Mouse (Mus musculus) intestine, embryonic 16.5 days (tissue): Measurements from ENCODE around the gene Atxn7l2. TPM values are rescaled to one million over a fixed set of nuclear protein-coding genes. Genes with fewer than 3 reads are reported as not detected.
"Not testable (repeated sequence)": the region's sequence is repeated elsewhere in the genome, so short reads cannot be mapped to it uniquely, and the experiment has no call there.

Experiments
- ATAC-seq: fragments of 200-750 bp; cut with Nextera tagmentation; 2 replicates; pipeline ENCODE4 v1.8.0; 2017; ENCODE audit warnings: moderate TSS enrichment, moderate library complexity
- H3K27ac ChIP-seq: fragments of 300-500 bp; sonication (generic); 2 replicates; pipeline ENCODE4 v1.5.1; 2014; ENCODE audit warnings: mild to moderate bottlenecking, low read length
- H3K27me3 ChIP-seq: fragments of 300-500 bp; sonication (generic); replicated peaks from 2 replicates; pipeline ENCODE4 v1.6.1; 2014; ENCODE audit warnings: low read length, control low read depth, mixed read lengths; ENCODE audit not compliant: control insufficient read depth, insufficient read depth
- H3K36me3 ChIP-seq: fragments of 300-500 bp; sonication (generic); 2 replicates; pipeline ENCODE4 v1.6.1; 2014; ENCODE audit warnings: low read length, control low read depth; ENCODE audit not compliant: control insufficient read depth, insufficient read depth
- H3K4me1 ChIP-seq: fragments of 300-500 bp; sonication (generic); 2 replicates; pipeline ENCODE4 v1.6.1; 2014; ENCODE audit warnings: low read length, control low read depth, mixed read lengths; ENCODE audit not compliant: control insufficient read depth, insufficient read depth
- H3K4me2 ChIP-seq: fragments of 300-500 bp; sonication (generic); 2 replicates; pipeline ENCODE4 v1.6.1; 2014; ENCODE audit warnings: low read depth, low read length, control low read depth
- H3K4me3 ChIP-seq: fragments of 300-500 bp; sonication (generic); 2 replicates; pipeline ENCODE4 v1.5.1; 2014; ENCODE audit warnings: mild to moderate bottlenecking, low read length
- H3K9ac ChIP-seq: fragments of 300-500 bp; sonication (generic); 2 replicates; pipeline ENCODE4 v1.6.1; 2014; ENCODE audit warnings: low read depth, low read length
- H3K9me3 ChIP-seq: fragments of 300-500 bp; sonication (generic); 2 replicates; pipeline ENCODE4 v1.6.1; 2016; ENCODE audit warnings: low read length, control low read depth; ENCODE audit not compliant: control insufficient read depth
- WGBS: fragments of 180-500 bp; shearing (Covaris S2); extraction: QIAGEN DNeasy Blood & Tissue Kit; methylation state at CpG from one replicate; pipeline ENCODE4 v1.1.7; 2014; 5-methylcytosine and 5-hydroxymethylcytosine counted together
- polyA plus RNA-seq: library from polyadenylated mRNA; unstranded; fragments of >200 nt; fragmentation: Nextera tagmentation; extraction: Ambion mirVana; gene quantifications from 2 replicates; pipeline ENCODE4 v1.2.1, GENCODE M21; 2015

Atxn7l2 gene
- polyA plus RNA-seq: 9.7 and 10.5 TPM in 2 replicates

DNA sequence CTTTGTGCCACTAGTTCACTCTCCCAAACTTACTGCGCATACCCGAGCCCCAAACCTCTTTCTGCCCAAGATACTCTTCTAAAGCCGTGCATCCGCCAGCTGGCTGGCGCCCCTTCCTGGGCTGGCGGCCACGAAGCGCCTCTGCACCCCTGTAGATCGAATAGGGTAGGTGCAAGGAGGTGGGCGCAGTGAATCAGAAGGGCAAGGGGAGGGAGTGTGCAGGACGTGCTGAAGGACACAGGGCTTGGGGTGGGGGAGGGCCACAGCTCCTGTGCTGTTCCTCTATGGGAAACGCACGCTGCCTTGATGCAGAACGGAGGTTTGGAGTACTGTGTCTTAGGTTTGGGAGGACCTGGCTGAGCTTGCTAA is at the start of gene Atxn7l2:
TSS of gene Atxn7l2 (minus strand) at position 164 of the 369 bp plus-strand sequence.
- peak; percentile 76 for ATAC-seq
- Histone ChIP-seq H3K36me3 (peaks cover 2% of the 10 kb centered on the region; the same call in 1 of the 2 replicates), H3K27me3 (no peaks in the 10 kb centered on the region), H3K4me2 (peak within 1 kb of the TSS; percentile 89), H3K27ac (peak within 1 kb of the TSS; percentile 80), H3K9ac (peak within 1 kb of the TSS; percentile 78), H3K4me1 (peaks cover 18% of the 10 kb centered on the region), H3K9me3 (no peaks in the 10 kb centered on the region), H3K4me3 (peak within 1 kb of the TSS; percentile 65)
- under 1% methylated on average over 14 of the region's 14 CpGs for WGBS

GRCm38 (mm10) chr3:108259319-108259718 is 48.6 kb upstream of the Atxn7l2 start:
- Histone ChIP-seq H3K9ac (no peak overlapping the region), H3K27ac (no peak overlapping the region), H3K4me1 (peaks cover 8% of the 10 kb centered on the region), H3K4me3 (no peak overlapping the region), H3K27me3 (no peaks in the 10 kb centered on the region), H3K9me3 (no peaks in the 10 kb centered on the region), H3K36me3 (0 out of 2 replicates have a peak, but pooled peaks cover 7% of the 10 kb centered on the region), H3K4me2 (no peak overlapping the region)
- WGBS: 71% methylated on average over 3 of the region's 3 CpGs
- no peak for ATAC-seq

- Histone ChIP-seq H3K4me3 (peak overlapping the region; percentile 97), H3K9ac (peak overlapping the region; percentile 93), H3K36me3 (0 out of 2 replicates have a peak, but pooled peaks cover 4% of the 10 kb centered on the region), H3K27ac (no peak overlapping the region), H3K9me3 (no peaks in the 10 kb centered on the region), H3K4me1 (peaks cover 8% of the 10 kb centered on the region), H3K27me3 (no peaks in the 10 kb centered on the region), H3K4me2 (peak overlapping the region; percentile 81)
- WGBS: 67% methylated on average over 3 of the region's 3 CpGs
- no peak for ATAC-seq
Measured at GRCm38 (mm10) chr3:108257831-108258500, 47.2 kb upstream of the Atxn7l2 start.

DNA sequence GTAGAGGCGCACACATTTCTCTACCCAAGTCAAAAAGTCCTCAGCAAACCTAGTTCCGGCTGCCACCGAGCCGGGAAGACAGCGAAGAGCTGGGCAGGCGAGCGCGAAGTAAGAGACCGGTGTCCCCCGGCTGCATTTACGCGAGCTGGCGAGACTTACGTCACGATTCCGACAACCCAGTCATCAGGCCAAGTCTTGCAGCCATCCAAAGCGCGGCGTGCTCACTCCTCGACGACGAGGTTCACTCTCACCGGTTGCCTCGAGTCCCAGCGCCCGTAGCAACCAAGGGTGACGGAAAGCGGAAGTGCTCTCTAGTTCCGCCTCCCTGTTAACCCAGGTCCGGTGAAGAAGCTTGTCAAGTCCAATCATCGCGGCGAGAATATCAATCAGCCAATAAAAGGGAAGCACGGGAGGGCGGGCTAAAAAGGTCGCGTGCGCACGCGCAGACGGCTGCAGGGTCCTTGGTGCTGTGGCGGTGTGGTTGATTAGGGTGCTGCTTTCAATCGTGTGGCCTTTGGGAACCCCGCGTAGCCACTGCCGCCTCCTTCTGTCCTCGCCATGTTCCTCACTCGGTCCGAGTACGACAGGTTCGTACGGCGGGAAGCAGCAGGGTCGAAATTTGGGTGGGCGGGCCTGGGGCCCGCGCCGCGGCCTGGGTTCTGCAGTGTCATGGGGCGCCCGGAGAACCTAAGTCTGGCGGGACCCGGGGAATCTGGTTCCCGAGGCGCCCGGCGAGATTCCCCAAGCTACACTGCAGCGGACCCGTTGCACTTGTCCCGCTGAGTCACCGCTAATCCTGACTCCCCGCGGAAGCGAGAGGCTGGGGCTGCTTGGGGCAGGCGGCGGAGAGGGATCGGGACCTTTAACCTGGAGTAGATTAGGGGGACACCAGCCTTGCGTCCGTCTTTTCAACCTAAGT is 46.2 kb upstream of the Atxn7l2 start, which contains the start of gene Psma5:
TSS of gene Psma5 (plus strand) at position 208 of the 919 bp plus-strand sequence.
- Histone ChIP-seq H3K4me3 (peak within 1 kb of the TSS; percentile 97), H3K9ac (peak within 1 kb of the TSS; percentile 93), H3K27ac (peak within 1 kb of the TSS; percentile 68), H3K9me3 (no peaks in the 10 kb centered on the region), H3K4me1 (peaks cover 8% of the 10 kb centered on the region), H3K4me2 (peak within 1 kb of the TSS; percentile 81), H3K27me3 (no peaks in the 10 kb centered on the region), H3K36me3 (no peaks in the 10 kb centered on the region)
- under 1% methylated on average over 76 of the region's 79 CpGs for WGBS
- ATAC-seq: peak; percentile 99

DNA sequence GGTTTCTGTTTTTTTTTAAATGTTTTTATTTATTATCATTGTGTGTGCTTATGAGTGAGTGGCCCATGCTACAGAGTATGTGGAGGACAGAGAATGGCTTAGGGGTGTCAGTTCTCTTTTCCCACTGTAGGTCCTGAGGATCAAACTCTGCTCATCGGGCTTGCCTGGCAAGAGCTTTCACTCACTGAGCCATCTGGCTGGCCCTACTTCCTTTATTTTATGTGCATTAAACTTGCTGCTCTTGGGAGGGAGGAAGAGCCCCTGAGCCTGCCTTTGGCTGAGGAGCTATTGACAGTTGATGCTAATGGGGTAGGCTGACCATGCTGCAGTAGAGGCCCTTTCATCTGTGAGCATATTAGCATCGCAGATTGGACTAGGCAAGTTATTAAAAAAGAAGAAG is 36.1 kb upstream of the Atxn7l2 start:
- ATAC-seq: no peak
- no peaks in the 10 kb centered on the region for H3K36me3 ChIP-seq
- H3K27ac ChIP-seq: no peak overlapping the region
- no peak overlapping the region for H3K4me3 ChIP-seq
- H3K9ac ChIP-seq: no peak overlapping the region
- no peaks in the 10 kb centered on the region for H3K9me3 ChIP-seq
- no peaks in the 10 kb centered on the region for H3K27me3 ChIP-seq
- WGBS: 85% methylated on average over 2 of the region's 2 CpGs
- H3K4me2 ChIP-seq: no peak overlapping the region
- H3K4me1 ChIP-seq: no peaks in the 10 kb centered on the region

DNA sequence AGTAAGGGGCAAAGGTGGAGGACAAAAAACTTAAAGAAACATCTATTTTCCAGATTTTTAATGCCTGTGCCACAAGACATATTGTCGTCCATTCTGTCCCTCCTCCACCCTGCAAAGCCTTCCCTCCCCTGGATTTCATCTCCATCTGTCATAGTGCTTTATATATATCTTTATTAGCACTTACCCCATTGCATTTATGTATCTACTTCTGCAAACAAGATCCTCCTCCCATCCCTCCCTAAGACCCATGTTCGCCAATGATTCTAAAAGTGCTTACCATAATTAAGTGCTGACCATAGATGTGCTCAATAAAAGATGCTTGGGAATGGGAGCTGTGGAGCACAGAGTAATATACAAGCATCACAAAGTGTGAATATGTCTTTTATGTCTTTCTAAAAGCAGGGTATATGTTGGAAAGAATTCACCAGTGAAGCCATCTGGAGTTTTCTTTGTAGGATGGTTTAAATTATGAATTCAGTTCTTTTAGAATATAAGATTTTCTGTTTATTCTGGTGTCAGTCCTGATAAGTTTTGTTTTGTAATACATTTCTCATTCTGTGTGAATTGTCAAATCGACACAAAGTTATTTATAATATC is 30.6 kb upstream of the Atxn7l2 start:
- no peaks in the 10 kb centered on the region for H3K27me3 ChIP-seq
- H3K4me1 ChIP-seq: no peaks in the 10 kb centered on the region
- no peak overlapping the region for H3K27ac ChIP-seq
- 91% methylated on average over 3 of the region's 3 CpGs for WGBS
- no peak overlapping the region for H3K4me2 ChIP-seq
- no peaks in the 10 kb centered on the region for H3K36me3 ChIP-seq
- H3K9me3 ChIP-seq: no peaks in the 10 kb centered on the region
- H3K4me3 ChIP-seq: no peak overlapping the region
- no peak for ATAC-seq
- no peak overlapping the region for H3K9ac ChIP-seq

DNA sequence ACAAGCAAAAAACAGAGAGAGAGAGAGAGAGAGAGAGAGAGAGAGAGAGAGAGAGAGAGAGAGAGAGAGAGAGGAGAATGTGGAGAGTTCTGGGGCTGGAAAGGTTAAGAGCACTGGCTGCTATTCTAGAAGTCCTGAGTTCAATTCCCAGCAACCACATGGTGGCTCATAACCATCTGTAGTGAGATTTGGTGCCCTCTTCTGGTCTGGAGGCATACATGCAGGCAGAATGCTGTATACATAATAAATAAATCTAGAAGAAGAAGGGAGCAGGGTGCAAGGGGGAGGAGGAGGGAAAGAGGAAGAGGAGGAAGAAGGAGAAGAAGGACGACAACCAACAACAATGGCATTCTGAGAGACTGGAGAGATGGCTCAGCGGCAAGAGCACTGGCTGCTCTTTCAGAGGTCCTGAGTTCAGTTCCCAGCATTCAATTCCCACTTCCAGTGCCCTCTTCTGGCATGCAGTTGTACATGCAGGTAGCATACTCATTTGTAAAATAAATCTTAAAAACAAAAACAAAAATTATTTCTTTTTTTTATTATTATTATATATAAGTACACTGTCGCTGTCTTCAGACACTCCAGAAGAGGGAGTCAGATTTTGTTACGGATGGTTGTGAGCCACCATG is 26.9 kb upstream of the Atxn7l2 start:
- not testable (repeated sequence) for H3K27me3 ChIP-seq, H3K36me3 ChIP-seq, ATAC-seq, H3K9ac ChIP-seq, H3K9me3 ChIP-seq, H3K27ac ChIP-seq, H3K4me2 ChIP-seq, H3K4me3 ChIP-seq, H3K4me1 ChIP-seq
- 87% methylated on average over 4 of the region's 4 CpGs for WGBS

DNA sequence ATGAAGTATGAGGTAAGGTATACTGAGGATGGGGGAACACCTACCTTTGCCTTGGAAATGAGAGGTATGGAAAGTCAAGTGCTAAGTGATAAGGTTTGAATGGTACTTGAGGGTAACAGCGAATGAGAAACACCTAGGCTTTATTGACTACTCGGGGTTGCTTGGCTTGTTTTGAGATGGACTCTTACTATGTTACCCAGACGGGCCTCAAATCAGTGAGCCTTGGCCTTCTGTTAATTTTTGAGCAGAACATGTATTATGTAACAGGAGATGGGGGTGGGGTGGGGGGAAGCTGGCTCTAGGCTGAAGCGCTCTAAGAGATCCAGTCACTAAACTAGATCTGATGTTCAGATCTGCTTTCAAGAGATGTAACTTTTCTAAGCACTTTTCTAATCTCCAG is 20.9 kb upstream of the Atxn7l2 start:
- peaks cover under 1% of the 10 kb centered on the region; the same call in 1 of the 2 replicates for H3K4me1 ChIP-seq
- ATAC-seq: no peak
- WGBS: 77% methylated on average over 4 of the region's 4 CpGs
- H3K9ac ChIP-seq: no peak overlapping the region
- H3K27ac ChIP-seq: no peak overlapping the region
- H3K9me3 ChIP-seq: no peaks in the 10 kb centered on the region
- H3K36me3 ChIP-seq: no peaks in the 10 kb centered on the region
- H3K4me2 ChIP-seq: no peak overlapping the region
- peaks cover 9% of the 10 kb centered on the region for H3K27me3 ChIP-seq
- no peak overlapping the region for H3K4me3 ChIP-seq

GRCm38 (mm10) chr3:108227521-108227920 is 16.8 kb upstream of the Atxn7l2 start:
- no peak overlapping the region for H3K27ac ChIP-seq
- ATAC-seq: no peak
- no peaks in the 10 kb centered on the region for H3K9me3 ChIP-seq
- no peaks in the 10 kb centered on the region for H3K36me3 ChIP-seq
- peaks cover 11% of the 10 kb centered on the region for H3K4me1 ChIP-seq
- no peak overlapping the region for H3K4me3 ChIP-seq
- H3K27me3 ChIP-seq: peaks cover 23% of the 10 kb centered on the region
- no peak overlapping the region for H3K9ac ChIP-seq
- H3K4me2 ChIP-seq: no peak overlapping the region
- WGBS: 82% methylated on average over 2 of the region's 2 CpGs
